Mouse (Mus musculus) neural tube, embryonic 12.5 days (tissue): Measurements from ENCODE around the gene G430095P16Rik. TPM values are rescaled to one million over a fixed set of nuclear protein-coding genes. Genes with fewer than 3 reads are reported as not detected.

Experiments used
- ATAC-seq: fragments of 200-750 bp; cut with Nextera tagmentation; 2 replicates; pipeline ENCODE4 v1.8.0; 2017; ENCODE audit warnings: low read depth, mild to moderate bottlenecking, moderate TSS enrichment, moderate library complexity; ENCODE audit not compliant: low FRiP score
- H3K27ac ChIP-seq: fragments of 300-500 bp; sonication (generic); 2 replicates; pipeline ENCODE4 v1.5.1; 2016
- H3K27me3 ChIP-seq: fragments of 300-500 bp; sonication (generic); replicated peaks from 2 replicates; pipeline ENCODE4 v1.6.1; 2016; ENCODE audit warnings: mild to moderate bottlenecking
- H3K36me3 ChIP-seq: fragments of 300-500 bp; sonication (generic); 2 replicates; pipeline ENCODE4 v1.6.1; 2016; ENCODE audit warnings: mild to moderate bottlenecking
- H3K4me1 ChIP-seq: fragments of 300-500 bp; sonication (generic); 2 replicates; pipeline ENCODE4 v1.6.1; 2016
- H3K4me2 ChIP-seq: fragments of 300-500 bp; sonication (generic); replicated peaks from 2 replicates; pipeline ENCODE4 v1.6.1; 2016; ENCODE audit warnings: mild to moderate bottlenecking
- H3K4me3 ChIP-seq: fragments of 300-500 bp; sonication (generic); 2 replicates; pipeline ENCODE4 v1.5.1; 2016
- H3K9ac ChIP-seq: fragments of 300-500 bp; sonication (generic); 2 replicates; pipeline ENCODE4 v1.6.1; 2016; ENCODE audit warnings: mild to moderate bottlenecking
- H3K9me3 ChIP-seq: fragments of 300-500 bp; sonication (generic); 2 replicates; pipeline ENCODE4 v1.6.1; 2016; ENCODE audit warnings: mild to moderate bottlenecking
- WGBS: fragments of 180-500 bp; shearing (Covaris S2); methylation state at CpG from one replicate; pipeline ENCODE4 v1.1.7; 2016; 5-methylcytosine and 5-hydroxymethylcytosine counted together
- polyA plus RNA-seq: library from polyadenylated mRNA; unstranded; fragments of >200 nt; fragmentation: Nextera tagmentation; extraction: Ambion mirVana; gene quantifications from 2 replicates; pipeline ENCODE4 v1.2.1, GENCODE M21; 2016

Gene G430095P16Rik
- polyA plus RNA-seq, 1 experiment from 2014 or later: 2.5 TPM

- no peak for ATAC-seq
- peaks cover 67% of the 10 kb centered on the region for H3K4me1 ChIP-seq
- no peak overlapping the region for H3K4me3 ChIP-seq
- H3K4me2 ChIP-seq: peak overlapping the region; percentile 32; the same call in 1 of the 2 replicates
- peaks cover 90% of the 10 kb centered on the region for H3K27me3 ChIP-seq
- WGBS: 38% methylated on average over 10 of the region's 10 CpGs
- H3K9me3 ChIP-seq: no peaks in the 10 kb centered on the region
- H3K27ac ChIP-seq: no peak overlapping the region
- no peaks in the 10 kb centered on the region; the same call in 1 of the 2 replicates for H3K36me3 ChIP-seq
- H3K9ac ChIP-seq: peak overlapping the region; percentile 17; the same call in 1 of the 2 replicates
These were observed 16.1 kb downstream of the G430095P16Rik start for GRCm38 (mm10) chr8:84738715-84739400.

DNA sequence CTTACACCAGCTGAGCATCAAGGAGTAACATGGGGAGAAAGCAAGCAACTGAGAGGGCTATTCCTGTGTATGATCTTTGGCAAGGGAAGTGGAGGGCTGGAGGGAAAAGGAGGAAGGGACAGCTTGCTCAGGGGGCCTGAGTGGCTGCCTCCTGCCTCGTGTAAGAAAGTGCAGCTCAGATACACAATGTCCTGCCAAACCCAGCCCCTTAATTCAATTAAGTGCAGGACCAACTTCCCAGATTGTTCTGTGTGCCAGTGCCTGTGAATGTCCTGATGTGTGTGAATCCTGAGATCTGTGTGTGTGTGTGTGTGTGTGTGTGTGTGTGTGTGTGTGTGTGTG, 16.6 kb downstream of the G430095P16Rik start:
- H3K4me1 ChIP-seq: peaks cover 72% of the 10 kb centered on the region
- ATAC-seq: no peak
- 0% methylated on average over 1 of the region's 1 CpGs for WGBS
- no peak overlapping the region for H3K27ac ChIP-seq
- no peaks in the 10 kb centered on the region; the same call in 1 of the 2 replicates for H3K36me3 ChIP-seq
- no peak overlapping the region for H3K4me3 ChIP-seq
- H3K27me3 ChIP-seq: peaks cover 93% of the 10 kb centered on the region
- H3K4me2 ChIP-seq: no peak overlapping the region
- H3K9me3 ChIP-seq: no peaks in the 10 kb centered on the region
- H3K9ac ChIP-seq: peak overlapping the region; percentile 10; the same call in 1 of the 2 replicates

- H3K27me3 ChIP-seq: peaks cover 94% of the 10 kb centered on the region
- no peak overlapping the region for H3K27ac ChIP-seq
- H3K4me1 ChIP-seq: peaks cover 85% of the 10 kb centered on the region
- H3K9me3 ChIP-seq: no peaks in the 10 kb centered on the region
- H3K4me2 ChIP-seq: peak overlapping the region; percentile 15; the same call in 1 of the 2 replicates
- no peak for ATAC-seq
- no peaks in the 10 kb centered on the region; the same call in 1 of the 2 replicates for H3K36me3 ChIP-seq
- H3K4me3 ChIP-seq: no peak overlapping the region
- WGBS: 28% methylated on average over 13 of the region's 13 CpGs
- no peak overlapping the region for H3K9ac ChIP-seq
These were observed 18.4 kb downstream of the G430095P16Rik start for GRCm38 (mm10) chr8:84740895-84741843.

DNA sequence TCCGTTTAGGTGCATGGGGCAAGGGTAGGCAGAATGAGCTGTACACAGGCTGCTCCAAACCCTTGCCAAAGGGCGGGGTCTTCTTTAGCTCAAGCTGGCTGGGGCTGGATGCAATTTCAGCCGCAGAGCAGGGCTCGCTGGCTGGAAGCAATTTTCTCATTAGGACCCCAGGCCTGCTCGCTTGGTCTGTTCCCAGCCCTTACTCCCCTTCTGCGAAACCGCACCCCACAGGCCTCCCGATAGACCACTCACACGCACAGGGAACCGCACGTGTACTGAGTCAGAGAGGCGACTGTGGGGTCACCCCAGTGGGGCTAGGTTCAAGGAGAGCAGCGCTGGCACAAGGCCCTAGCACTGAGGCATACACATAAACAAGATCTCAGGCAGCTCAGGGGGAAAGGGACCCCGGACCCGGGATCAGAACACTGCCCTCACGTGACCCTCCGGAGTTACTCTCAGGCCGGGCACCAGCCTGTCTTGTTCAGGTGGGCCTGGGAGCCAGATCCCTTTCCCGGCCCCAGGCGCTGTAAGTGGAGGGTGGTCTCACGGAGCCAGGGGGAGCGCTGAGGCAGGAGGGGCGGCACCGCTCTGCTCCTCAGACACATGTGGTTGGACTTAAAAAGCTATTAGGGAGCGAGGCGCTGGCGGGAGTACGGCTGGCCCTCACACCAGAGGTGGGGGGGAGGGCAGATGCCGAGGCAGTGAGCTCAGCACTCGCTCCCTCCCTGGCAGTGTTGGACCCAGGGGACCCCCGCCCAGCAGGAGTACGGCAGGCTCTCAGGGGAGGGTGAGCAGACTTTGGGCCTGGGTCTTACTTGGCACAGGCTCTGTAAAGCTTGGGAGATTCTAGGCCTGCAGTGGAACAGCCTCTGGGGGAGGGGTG, 19.6 kb downstream of the G430095P16Rik start:
- peak overlapping the region; percentile 53; the same call in 1 of the 2 replicates for H3K27ac ChIP-seq

DNA sequence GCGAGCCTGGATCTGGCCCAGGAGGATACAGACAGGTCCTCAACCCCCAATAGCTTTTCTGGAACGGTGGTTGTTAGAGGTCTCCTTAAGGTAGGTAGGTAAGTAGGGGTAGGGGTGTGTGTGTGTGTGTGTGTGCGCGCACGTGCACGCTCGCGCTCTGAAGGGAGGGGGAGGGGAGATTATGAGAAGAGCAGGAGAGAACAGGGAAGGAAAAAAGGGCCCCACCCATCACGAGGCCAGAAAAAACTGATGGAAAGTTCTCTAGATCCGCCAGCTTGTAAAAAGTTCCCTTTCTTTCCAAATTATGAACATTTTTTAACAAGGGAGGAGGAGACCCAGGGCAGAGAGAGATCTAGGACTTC, 20.2 kb downstream of the G430095P16Rik start:
- Histone ChIP-seq H3K9ac (0 out of 2 replicates have a peak overlapping the region, but pooled peaks have one; percentile 44), H3K27ac (0 out of 2 replicates have a peak overlapping the region, but pooled peaks have one; percentile 53)
- no peak for ATAC-seq

More for the DNA sequence above, 19.6 kb downstream of the G430095P16Rik start:
- no peak overlapping the region for H3K4me3 ChIP-seq
- 3% methylated on average over 32 of the region's 32 CpGs for WGBS
- H3K4me1 ChIP-seq: peaks cover 89% of the 10 kb centered on the region
- H3K36me3 ChIP-seq: no peaks in the 10 kb centered on the region; the same call in 1 of the 2 replicates
- peak; percentile 41 for ATAC-seq
- no peaks in the 10 kb centered on the region for H3K9me3 ChIP-seq
- peaks cover 94% of the 10 kb centered on the region for H3K27me3 ChIP-seq
- peak overlapping the region; percentile 44 for H3K9ac ChIP-seq
- H3K4me2 ChIP-seq: peak overlapping the region; percentile 45

GRCm38 (mm10) chr8:84743517-84744420, 21.0 kb downstream of the G430095P16Rik start:
- Histone ChIP-seq H3K27me3 (peaks cover 95% of the 10 kb centered on the region), H3K9ac (peak overlapping the region; percentile 33; the same call in 1 of the 2 replicates), H3K36me3 (no peaks in the 10 kb centered on the region; the same call in 1 of the 2 replicates), H3K9me3 (no peaks in the 10 kb centered on the region), H3K4me1 (peaks cover 76% of the 10 kb centered on the region), H3K4me2 (peak overlapping the region; percentile 45), H3K27ac (peak overlapping the region; percentile 53), H3K4me3 (no peak overlapping the region)
- ATAC-seq: peak; percentile 69
- 6% methylated on average over 17 of the region's 17 CpGs for WGBS

More for the DNA sequence above, 20.2 kb downstream of the G430095P16Rik start:
- Histone ChIP-seq H3K4me1 (peaks cover 83% of the 10 kb centered on the region), H3K9me3 (no peaks in the 10 kb centered on the region), H3K27me3 (peaks cover 95% of the 10 kb centered on the region), H3K4me3 (no peak overlapping the region), H3K36me3 (no peaks in the 10 kb centered on the region; the same call in 1 of the 2 replicates), H3K4me2 (peak overlapping the region; percentile 45)
- whole genome bisulfite sequencing: 6% methylated on average over 10 of the region's 10 CpGs

DNA sequence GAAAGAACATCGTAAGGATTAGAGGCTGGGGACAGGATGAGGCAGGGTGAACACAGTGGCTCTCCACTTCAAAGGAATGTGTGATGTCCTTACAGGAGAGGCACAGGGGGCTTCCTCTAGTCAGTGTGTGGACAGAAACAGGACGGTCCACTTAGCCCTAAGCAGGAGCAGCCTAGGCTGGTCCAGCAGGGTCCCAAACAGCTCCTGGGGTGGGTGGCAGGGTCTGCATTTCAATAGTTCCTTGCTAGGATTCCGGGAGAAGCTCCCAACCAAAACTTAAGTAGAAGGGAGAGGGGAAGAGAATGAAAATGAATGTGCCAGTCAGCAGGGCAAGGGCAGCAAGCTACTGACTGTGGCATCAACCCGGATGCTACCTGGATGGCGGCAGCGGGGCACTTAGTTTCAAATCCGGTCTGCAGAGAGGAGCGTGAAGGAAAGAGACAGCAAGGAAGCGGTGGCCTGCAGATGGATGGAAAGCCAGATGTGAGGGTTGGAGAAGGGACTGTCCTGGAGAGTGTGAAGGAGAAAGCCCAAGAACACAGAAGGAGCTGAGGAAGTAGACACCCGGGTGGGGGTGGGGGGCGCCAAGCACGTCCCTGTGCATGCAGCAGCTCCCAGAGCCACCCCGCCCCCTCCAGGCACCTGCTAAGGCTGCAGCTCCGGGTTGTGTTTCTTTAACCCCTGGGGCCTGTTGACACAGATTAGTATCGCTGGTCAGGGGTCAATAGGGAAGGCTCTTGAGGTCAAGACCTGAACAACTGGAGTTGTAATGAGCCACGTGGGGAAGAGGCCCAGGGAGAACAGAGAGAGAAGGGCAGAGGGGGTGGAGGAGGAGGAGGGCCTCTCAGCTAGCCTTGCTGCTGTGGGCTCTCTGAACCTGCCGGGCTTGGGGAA, 22.5 kb downstream of the G430095P16Rik start:
- ATAC-seq: no peak
- WGBS: 2% methylated on average over 17 of the region's 17 CpGs
- Histone ChIP-seq H3K27ac (no peak overlapping the region), H3K4me3 (no peak overlapping the region), H3K36me3 (no peaks in the 10 kb centered on the region; the same call in 1 of the 2 replicates), H3K9ac (no peak overlapping the region), H3K27me3 (peaks cover 95% of the 10 kb centered on the region), H3K4me2 (peak overlapping the region; percentile 36), H3K4me1 (peaks cover 65% of the 10 kb centered on the region), H3K9me3 (no peaks in the 10 kb centered on the region)

DNA sequence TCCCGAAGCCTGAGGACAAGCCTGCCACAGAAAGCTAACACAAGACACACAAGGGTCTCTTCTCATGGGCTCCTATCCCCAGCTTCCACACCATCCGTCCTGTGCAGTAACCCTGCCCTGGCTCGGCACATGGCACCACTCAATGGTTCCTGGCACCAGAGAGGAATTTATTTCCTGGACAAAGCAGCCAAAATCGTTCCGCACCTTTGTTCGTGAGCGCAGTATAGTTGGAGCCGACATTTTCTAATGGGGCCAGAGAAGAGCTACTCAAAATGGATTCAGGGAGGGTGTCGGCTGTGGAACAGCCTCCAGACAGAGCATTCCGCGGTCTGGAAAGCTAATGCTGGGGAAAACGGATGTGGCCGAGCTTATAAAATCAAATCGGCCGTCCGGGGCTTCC, 26.7 kb downstream of the G430095P16Rik start:
- Histone ChIP-seq H3K36me3 (no peaks in the 10 kb centered on the region), H3K27ac (no peak overlapping the region), H3K4me2 (no peak overlapping the region), H3K9me3 (no peaks in the 10 kb centered on the region), H3K27me3 (peaks cover 99% of the 10 kb centered on the region), H3K9ac (no peak overlapping the region), H3K4me1 (peaks cover 37% of the 10 kb centered on the region), H3K4me3 (no peak overlapping the region)
- ATAC-seq: no peak
- 69% methylated on average over 16 of the region's 16 CpGs for WGBS

DNA sequence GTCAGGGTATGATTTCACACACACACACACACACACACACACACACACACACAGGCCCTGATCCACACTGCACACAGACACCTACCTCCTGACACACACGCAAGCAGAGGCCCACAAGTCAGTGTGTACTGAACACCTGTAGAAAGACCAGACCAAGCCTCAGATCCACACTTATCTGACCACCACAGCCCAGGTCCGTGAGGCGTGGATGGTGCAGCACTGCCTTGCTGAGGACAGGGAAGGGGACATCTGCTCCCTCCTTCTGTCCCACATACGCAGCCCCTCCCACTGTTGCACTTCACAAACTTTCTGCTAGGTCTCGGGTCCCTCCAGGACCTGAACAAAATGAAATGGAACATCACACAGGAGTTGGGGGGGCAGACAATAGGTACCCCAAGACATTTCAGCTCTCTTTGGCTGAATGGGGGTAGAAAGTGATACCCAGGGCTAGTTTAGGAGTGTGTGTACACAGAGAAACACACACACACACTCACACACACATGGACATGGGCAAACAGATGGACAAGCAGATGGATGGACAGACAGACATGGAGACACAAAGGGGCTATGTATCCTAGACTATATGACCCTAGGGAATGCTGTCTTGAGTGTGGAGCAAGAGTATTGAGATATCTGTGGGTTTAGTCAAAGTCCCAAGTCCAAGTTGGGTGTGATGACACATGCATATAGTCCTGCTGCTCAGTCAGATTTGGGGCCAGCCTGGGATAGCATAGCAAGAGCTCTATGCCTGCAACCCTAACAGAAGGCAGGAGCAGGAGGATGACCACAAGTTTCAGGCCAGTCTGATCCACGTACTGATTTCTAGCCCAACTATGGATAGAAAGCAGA, 30.2 kb downstream of the G430095P16Rik start:
- no peak overlapping the region for H3K27ac ChIP-seq
- H3K4me1 ChIP-seq: peaks cover 15% of the 10 kb centered on the region
- no peaks in the 10 kb centered on the region for H3K9me3 ChIP-seq
- H3K27me3 ChIP-seq: peaks cover 87% of the 10 kb centered on the region
- H3K36me3 ChIP-seq: no peaks in the 10 kb centered on the region
- H3K4me2 ChIP-seq: no peak overlapping the region
- H3K9ac ChIP-seq: no peak overlapping the region
- H3K4me3 ChIP-seq: no peak overlapping the region
- WGBS: 78% methylated on average over 6 of the region's 6 CpGs
- ATAC-seq: no peak
